Mouse (Mus musculus) olfactory bulb, adult 2 months (tissue): ENCODE measurements around the gene Drd1.

ENCODE experiments used
- CTCF ChIP-seq: fragments of 200-500 bp; IDR thresholded peaks from 2 replicates; pipeline ENCODE4 v1.5.1; 2012; ENCODE audit warnings: low read depth, mild to moderate bottlenecking, low read length, moderate library complexity; ENCODE audit not compliant: insufficient read depth
- POLR2A ChIP-seq: fragments of 200-500 bp; IDR thresholded peaks from 2 replicates; pipeline ENCODE4 v1.6.1; 2012; ENCODE audit warnings: mild to moderate bottlenecking, low read depth, low read length, moderate library complexity; ENCODE audit not compliant: insufficient read depth

DNA sequence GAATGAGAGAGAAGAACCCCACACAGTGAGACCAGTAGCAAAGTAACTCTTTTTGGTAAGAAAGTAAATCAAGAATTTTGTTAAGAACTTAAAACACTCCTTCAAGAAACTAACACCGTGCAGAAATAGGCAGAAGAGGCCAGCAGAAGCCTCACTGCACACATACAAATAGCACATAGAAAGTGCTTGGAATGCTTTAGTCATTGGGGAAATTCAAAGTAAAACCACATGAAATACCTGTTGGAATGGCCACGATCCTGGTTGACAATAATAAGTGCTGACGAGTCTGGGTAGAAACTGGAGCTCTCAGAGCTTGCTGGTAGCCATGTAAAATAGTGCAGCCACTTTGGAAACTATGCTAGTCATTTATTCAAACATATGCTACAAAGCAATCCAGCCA is 46.6 kb upstream of the Drd1 start:
- TF ChIP-seq CTCF: no peak
- TF ChIP-seq POLR2A: no peak
